Mouse (Mus musculus) ES-Bruce4 (cell line): ENCODE measurements around the gene BC028528. TPM values are rescaled to one million over a fixed set of nuclear protein-coding genes. Genes with fewer than 3 reads are reported as not detected.
"Not testable (repeated sequence)": the region's sequence is repeated elsewhere in the genome, so short reads cannot be mapped to it uniquely, and the experiment has no call there.

Source experiments
- H3K27ac ChIP-seq: 2 replicates; pipeline ENCODE4 v1.5.1; 2012; ENCODE audit warnings: low read length, inconsistent platforms; ENCODE audit not compliant: insufficient read depth
- H3K27me3 ChIP-seq: 2 replicates; pipeline ENCODE4 v1.6.1; 2012; ENCODE audit warnings: mild to moderate bottlenecking, low read length, inconsistent platforms; ENCODE audit not compliant: control insufficient read depth, poor library complexity, insufficient read depth, severe bottlenecking
- H3K36me3 ChIP-seq: 2 replicates; pipeline ENCODE4 v1.6.1; 2012; ENCODE audit warnings: inconsistent platforms, mild to moderate bottlenecking, low read length, moderate library complexity; ENCODE audit not compliant: control insufficient read depth, poor library complexity, insufficient read depth, severe bottlenecking
- H3K4me1 ChIP-seq: one replicate; pipeline ENCODE4 v1.8.1; 2011; ENCODE audit warnings: low read length; ENCODE audit not compliant: control insufficient read depth, insufficient read depth
- H3K4me3 ChIP-seq: 2 replicates; pipeline ENCODE4 v1.5.1; 2011; ENCODE audit warnings: low read depth, mild to moderate bottlenecking, low read length
- H3K9ac ChIP-seq: 2 replicates; pipeline ENCODE4 v1.6.1; 2012; ENCODE audit warnings: low read depth, mild to moderate bottlenecking, inconsistent platforms; ENCODE audit not compliant: poor library complexity, severe bottlenecking
- H3K9me3 ChIP-seq: replicated peaks from 2 replicates; pipeline ENCODE4 v1.6.1; 2012; ENCODE audit warnings: mild to moderate bottlenecking, low read length, inconsistent platforms; ENCODE audit not compliant: control insufficient read depth, poor library complexity, insufficient read depth, severe bottlenecking
- CTCF ChIP-seq: IDR thresholded peaks from one replicate; pipeline ENCODE4 v1.8.1; 2011; ENCODE audit warnings: low read depth, low read length
- EP300 ChIP-seq: IDR thresholded peaks from 2 replicates; pipeline ENCODE4 v1.6.1; 2011; ENCODE audit warnings: low read depth, low read length; ENCODE audit not compliant: insufficient read depth
- POLR2A ChIP-seq: IDR thresholded peaks from one replicate; pipeline ENCODE4 v1.8.1; 2011; ENCODE audit warnings: low read length; ENCODE audit not compliant: insufficient read depth
- polyA plus RNA-seq: library from polyadenylated mRNA; stranded (reverse); fragments of >200 nt; gene quantifications from 2 replicates; pipeline ENCODE4 v1.2.4, GENCODE M21; 2011; ENCODE audit warnings: low read depth; ENCODE audit not compliant: missing spikeins, insufficient read depth, insufficient read length

Gene BC028528
- polyA plus RNA-seq, 1 experiment, result 5.4 TPM

DNA sequence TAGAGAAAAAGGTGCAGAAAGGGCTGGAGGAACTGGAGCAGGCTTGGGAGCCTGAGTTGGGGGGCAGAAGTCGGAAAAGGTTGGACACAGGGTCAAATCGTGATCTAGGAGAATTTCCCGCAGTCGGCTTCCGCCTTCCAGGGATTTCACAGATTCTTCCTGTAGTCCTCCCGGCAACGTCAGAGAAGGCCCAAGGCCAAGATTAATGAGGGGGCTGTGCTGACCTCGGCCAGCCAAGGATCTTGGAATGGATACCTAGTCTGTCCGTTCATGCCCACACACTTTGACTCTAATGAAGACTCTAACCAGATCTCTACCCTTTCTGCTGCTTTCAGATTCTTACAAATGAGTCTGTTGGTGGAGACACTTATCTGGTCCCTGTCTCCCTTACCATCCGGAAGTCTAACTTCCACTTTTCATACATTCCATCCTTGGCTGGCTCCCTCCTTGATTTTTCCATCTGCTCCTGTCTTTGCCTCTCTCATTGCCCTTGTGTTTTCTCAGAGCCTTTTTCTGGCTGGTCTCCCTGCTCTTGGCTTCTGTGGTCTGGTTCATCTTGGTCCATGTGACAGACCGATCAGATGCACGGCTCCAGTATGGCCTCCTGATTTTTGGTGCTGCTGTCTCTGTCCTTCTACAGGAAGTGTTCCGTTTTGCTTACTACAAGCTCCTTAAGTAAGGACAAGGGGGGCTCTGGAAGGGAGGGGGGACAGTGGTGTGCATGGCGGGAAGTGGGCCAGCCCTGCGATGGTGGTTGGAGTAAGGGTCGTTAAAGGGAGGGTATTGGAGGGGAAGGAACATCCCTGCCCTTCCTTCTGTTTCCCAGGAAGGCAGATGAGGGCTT, 2.7 kb upstream of the BC028528 start:
- peak overlapping the region; percentile 66 for H3K4me3 ChIP-seq
- no peak overlapping the region for H3K27ac ChIP-seq
- H3K9me3 ChIP-seq, result no peaks in the 10 kb centered on the region
- no peaks in the 10 kb centered on the region for H3K27me3 ChIP-seq
- no peaks in the 10 kb centered on the region; the same call in 1 of the 2 replicates for H3K36me3 ChIP-seq
- H3K9ac ChIP-seq, result peak overlapping the region; percentile 97
- TF ChIP-seq CTCF (no peak), EP300 (no peak), POLR2A (no peak)
- H3K4me1 ChIP-seq, result peaks cover 11% of the 10 kb centered on the region

DNA sequence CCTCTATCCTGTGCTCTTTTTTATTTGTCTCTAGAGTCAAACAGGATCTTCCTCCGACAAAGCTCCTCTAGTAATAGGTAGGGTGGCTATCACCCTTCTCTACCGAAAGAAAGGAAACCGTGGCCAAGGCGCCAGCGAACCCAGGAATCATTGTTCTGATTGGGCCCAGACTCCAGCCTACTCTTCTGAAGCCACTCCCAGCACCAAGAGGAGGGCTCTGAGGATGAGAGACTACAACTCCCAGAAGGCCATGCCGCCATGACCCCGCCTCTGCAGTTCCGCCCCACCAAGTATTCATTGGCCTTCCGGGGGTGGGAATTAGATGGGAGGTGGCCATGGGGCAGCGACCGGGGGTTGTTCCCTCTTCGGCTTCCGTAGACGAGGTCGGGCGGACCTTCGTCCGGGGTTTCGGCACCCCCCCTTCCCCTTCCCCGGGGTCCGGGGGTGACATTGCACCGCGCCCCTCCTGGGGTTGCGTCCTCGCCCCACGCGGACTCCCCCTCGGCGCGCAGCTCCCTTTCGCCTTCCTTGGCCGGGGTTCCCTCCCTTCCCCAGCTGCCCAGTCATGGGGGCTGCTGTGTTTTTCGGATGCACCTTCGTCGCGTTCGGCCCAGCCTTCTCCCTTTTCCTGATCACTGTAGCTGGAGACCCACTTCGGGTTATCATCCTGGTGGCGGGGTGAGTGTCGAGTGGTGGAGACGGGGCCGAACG, 2.0 kb upstream of the BC028528 start, which contains the start of gene Aph1a:
Gene Aph1a (plus strand): TSS at position 364 of the 711 bp plus-strand sequence.
- peak within 1 kb of the TSS; percentile 66 for H3K4me3 ChIP-seq
- H3K36me3 ChIP-seq, H3K9me3 ChIP-seq, H3K27me3 ChIP-seq: not testable (repeated sequence)
- 0 out of 2 replicates have a peak, but pooled peaks have one; percentile 4 for TF ChIP-seq EP300
- peak; percentile 13 for TF ChIP-seq POLR2A
- H3K4me1 ChIP-seq, result peaks cover 11% of the 10 kb centered on the region
- peak within 1 kb of the TSS; percentile 45; the same call in 1 of the 2 replicates for H3K27ac ChIP-seq
- H3K9ac ChIP-seq, result peak within 1 kb of the TSS; percentile 97

DNA sequence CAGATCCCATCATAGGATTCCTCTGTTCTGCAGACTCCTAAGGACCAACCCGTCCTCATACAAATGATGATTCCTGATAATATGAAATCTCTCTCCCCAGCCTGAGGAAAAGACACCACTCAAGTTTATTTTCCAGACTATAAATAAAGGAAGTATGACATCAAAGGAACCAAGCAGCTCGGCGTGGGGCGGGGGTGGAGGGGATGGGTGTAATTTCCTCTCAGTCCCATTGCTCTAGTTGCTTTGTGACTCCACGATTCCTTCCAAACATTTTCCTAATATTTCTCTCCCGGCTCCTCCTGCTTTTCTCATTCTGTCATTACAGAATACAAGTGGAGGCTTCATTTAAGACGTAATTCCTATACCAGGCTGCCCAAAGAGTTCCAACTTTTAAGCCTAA, 1.3 kb upstream of the BC028528 start:
- no peak for TF ChIP-seq EP300
- no peak for TF ChIP-seq POLR2A
- TF ChIP-seq CTCF, result no peak
- Histone ChIP-seq H3K4me1 (peaks cover 11% of the 10 kb centered on the region), H3K9ac (peak overlapping the region; percentile 51; the same call in 1 of the 2 replicates), H3K4me3 (no peak overlapping the region), H3K27me3 (no peaks in the 10 kb centered on the region), H3K9me3 (no peaks in the 10 kb centered on the region), H3K36me3 (no peaks in the 10 kb centered on the region; the same call in 1 of the 2 replicates), H3K27ac (peak overlapping the region; percentile 45; the same call in 1 of the 2 replicates)

DNA sequence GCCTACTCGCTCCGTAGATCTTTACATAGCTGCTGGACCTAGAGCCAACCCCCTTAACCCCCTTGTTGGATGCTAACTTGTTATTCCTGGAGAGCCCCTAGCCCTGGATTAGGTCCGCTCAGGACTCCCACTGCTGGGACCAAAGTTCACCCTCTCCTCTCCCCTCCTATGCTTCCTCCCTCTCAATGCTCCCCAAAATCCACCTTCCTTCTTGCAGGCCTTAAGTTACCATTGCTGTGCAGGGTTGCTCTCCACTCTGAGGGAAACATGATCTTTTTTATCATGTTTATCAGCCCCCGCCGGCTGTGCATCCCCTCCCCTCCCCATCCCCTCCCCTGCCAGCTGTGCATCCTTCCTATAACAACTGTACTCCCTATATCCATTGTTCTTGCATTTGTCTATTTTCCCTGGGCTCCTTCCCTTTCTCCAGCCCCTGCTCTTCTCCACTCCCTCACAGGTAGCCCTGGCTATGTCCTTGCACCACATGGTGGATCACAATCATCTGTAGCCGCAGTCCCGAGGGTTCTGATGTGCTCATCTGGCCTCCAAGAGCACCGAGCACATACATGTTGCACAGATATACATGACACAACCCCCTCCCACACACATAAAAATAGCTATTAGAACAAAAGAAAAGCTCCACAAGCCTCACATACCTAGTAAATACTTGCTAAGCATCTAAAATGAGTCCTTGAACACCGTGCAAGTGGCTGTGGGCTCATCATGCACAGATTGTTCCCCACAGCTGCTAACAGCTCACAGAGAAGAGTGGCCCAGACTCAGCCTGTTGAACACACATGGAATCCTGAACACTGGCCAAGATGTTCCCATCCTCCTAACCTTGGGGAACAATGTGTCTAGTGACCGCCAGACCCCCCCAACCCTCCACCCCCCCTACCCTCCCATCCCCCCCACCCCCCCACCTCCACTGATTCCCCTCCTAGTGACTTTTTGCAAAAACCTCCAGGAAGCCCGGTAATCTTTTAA, 554 bp upstream of the BC028528 start:
- peaks cover 11% of the 10 kb centered on the region for H3K4me1 ChIP-seq
- peak overlapping the region; percentile 57 for H3K4me3 ChIP-seq
- TF ChIP-seq EP300, result 0 out of 2 replicates have a peak, but pooled peaks have one; percentile 24
- TF ChIP-seq POLR2A, result no peak

DNA sequence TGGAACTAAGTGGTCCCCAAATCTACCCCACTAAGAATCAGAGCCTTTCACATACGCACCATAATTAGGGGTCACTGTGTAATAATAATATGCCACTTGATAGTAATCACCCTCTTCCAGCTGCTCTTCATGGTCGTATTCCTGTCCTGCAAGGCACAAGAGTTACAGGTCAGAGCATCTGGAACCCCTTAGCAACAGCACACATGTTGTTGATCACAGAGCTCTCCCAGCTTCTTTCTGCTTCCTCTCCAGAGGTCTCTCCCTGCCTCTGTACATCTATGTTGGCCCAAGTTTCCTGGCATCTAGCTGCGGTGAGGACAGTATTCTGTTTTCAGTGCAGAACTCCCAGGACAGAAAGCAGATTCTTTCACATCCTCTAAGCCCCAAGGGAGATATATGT, 2.1 kb downstream of the BC028528 start:
- Histone ChIP-seq H3K4me1 (peaks cover 6% of the 10 kb centered on the region), H3K27ac (no peak overlapping the region), H3K36me3 (no peaks in the 10 kb centered on the region), H3K4me3 (no peak overlapping the region), H3K9ac (no peak overlapping the region), H3K27me3 (no peaks in the 10 kb centered on the region), H3K9me3 (no peaks in the 10 kb centered on the region)
- no peak for TF ChIP-seq POLR2A

More for the DNA sequence above, 554 bp upstream of the BC028528 start:
- Histone ChIP-seq H3K27ac (peak overlapping the region; percentile 96), H3K9me3 (no peaks in the 10 kb centered on the region), H3K36me3 (no peaks in the 10 kb centered on the region; the same call in 1 of the 2 replicates), H3K27me3 (no peaks in the 10 kb centered on the region), H3K9ac (peak overlapping the region; percentile 52)
